Mouse (Mus musculus) limb, embryonic 10.5 days (tissue): Measurements from ENCODE around the gene Zfp536. TPM values are rescaled to one million over a fixed set of nuclear protein-coding genes. Genes with fewer than 3 reads are reported as not detected.

ENCODE experiments used
- DNase-seq: peaks from one replicate; pipeline ENCODE4 v3.0.0-alpha.2; 2017; ENCODE audit warnings: low spot score
- H3K27ac ChIP-seq: fragments of 300-500 bp; sonication (generic); 2 replicates; pipeline ENCODE4 v1.5.1; 2016; ENCODE audit warnings: mild to moderate bottlenecking
- H3K27me3 ChIP-seq: fragments of 300-500 bp; sonication (generic); 2 replicates; pipeline ENCODE4 v1.6.1; 2016; ENCODE audit warnings: low read depth, mild to moderate bottlenecking; ENCODE audit not compliant: poor library complexity, severe bottlenecking
- H3K36me3 ChIP-seq: fragments of 300-500 bp; sonication (generic); 2 replicates; pipeline ENCODE4 v1.6.1; 2016; ENCODE audit warnings: mild to moderate bottlenecking, moderate library complexity
- H3K4me1 ChIP-seq: fragments of 300-500 bp; sonication (generic); 2 replicates; pipeline ENCODE4 v1.6.1; 2016
- H3K4me3 ChIP-seq: fragments of 300-500 bp; sonication (generic); 2 replicates; pipeline ENCODE4 v1.5.1; 2016; ENCODE audit warnings: mild to moderate bottlenecking, moderate library complexity
- H3K9me3 ChIP-seq: fragments of 300-500 bp; sonication (generic); replicated peaks from 2 replicates; pipeline ENCODE4 v1.6.1; 2016; ENCODE audit warnings: mild to moderate bottlenecking
- WGBS: fragments of 180-500 bp; shearing (Covaris S2); methylation state at CpG from one replicate; pipeline ENCODE4 v1.1.7; 2016; 5-methylcytosine and 5-hydroxymethylcytosine counted together
- polyA plus RNA-seq: library from polyadenylated mRNA; unstranded; fragments of >200 nt; fragmentation: Nextera tagmentation; extraction: Ambion mirVana; gene quantifications from 2 replicates; pipeline ENCODE4 v1.2.1, GENCODE M21; 2016

Zfp536 gene
- polyA plus RNA-seq, 1 experiment from 2014 or later = 1.8 TPM

DNA sequence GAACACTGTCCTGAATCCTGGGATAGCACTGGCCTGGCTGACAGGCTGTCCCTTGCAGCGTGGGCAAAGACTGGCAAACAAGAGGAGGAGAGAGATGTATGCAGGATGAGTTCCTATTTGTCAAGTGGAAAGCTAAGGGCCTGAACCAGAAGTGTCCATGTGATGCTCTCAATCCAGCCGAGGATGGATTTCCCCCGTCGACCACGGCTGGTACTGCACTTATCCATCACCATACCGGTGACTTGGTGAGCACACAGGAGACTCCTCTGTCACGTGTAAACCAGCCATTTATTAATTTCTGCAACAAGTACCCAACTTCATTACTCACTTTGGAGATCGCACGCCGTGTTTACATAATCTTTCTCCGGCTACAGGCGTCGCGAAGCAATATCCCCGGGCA is 224.6 kb downstream of the Zfp536 start:
- 65% methylated on average over 15 of the region's 15 CpGs for WGBS
- Histone ChIP-seq H3K4me3 (no peak overlapping the region), H3K4me1 (peaks cover 23% of the 10 kb centered on the region), H3K9me3 (no peaks in the 10 kb centered on the region), H3K27me3 (peaks cover 2% of the 10 kb centered on the region; the same call in 1 of the 2 replicates), H3K27ac (no peak overlapping the region), H3K36me3 (no peaks in the 10 kb centered on the region)
- no peak for DNase-seq

DNA sequence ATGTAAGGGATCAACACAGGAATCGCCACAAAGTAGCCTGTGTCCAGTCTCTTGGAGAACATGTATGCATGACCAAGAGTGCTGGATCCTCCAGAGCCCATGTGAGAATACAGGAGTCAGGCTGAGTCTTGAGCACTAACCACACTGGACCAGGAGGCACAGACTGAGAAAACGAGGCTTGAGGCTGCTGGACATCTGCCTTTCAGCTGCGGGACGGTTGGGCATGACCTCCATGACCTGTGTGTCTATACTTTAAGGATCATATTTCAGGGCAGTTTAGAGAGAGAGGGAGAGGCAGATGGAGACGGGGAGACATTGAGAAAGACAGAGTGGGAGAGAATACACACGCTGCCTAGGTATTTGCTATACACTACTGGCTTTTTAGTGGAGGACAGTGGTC is 229.4 kb downstream of the Zfp536 start:
- no peak for DNase-seq
- 15% methylated on average over 6 of the region's 6 CpGs for WGBS
- Histone ChIP-seq H3K36me3 (no peaks in the 10 kb centered on the region), H3K4me1 (peaks cover 13% of the 10 kb centered on the region), H3K4me3 (no peak overlapping the region), H3K27me3 (no peaks in the 10 kb centered on the region), H3K9me3 (no peaks in the 10 kb centered on the region), H3K27ac (no peak overlapping the region)

DNA sequence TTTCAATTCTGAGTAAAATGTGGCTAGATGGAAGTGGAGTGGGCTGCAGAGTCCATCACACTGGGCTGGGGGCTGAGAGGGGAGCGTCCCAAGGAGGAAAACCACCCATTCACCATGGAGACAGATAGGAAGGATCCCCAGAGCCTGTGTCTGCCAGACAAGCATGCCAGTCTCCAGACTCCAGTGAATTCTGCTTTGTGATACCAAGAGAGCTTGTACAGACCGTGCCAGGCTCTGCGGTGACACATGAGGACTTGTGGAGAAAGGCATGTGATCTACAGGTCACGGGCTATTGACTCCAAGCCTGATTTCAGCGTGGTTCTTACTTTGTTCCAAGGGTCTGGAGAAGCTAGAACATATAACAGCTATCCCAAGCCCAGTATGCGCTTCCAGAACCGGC is 230.5 kb downstream of the Zfp536 start:
- Histone ChIP-seq H3K27me3 (no peaks in the 10 kb centered on the region), H3K4me3 (no peak overlapping the region), H3K9me3 (no peaks in the 10 kb centered on the region), H3K36me3 (no peaks in the 10 kb centered on the region), H3K4me1 (peaks cover 13% of the 10 kb centered on the region), H3K27ac (no peak overlapping the region)
- DNase-seq = no peak
- 90% methylated on average over 7 of the region's 7 CpGs for WGBS

DNA sequence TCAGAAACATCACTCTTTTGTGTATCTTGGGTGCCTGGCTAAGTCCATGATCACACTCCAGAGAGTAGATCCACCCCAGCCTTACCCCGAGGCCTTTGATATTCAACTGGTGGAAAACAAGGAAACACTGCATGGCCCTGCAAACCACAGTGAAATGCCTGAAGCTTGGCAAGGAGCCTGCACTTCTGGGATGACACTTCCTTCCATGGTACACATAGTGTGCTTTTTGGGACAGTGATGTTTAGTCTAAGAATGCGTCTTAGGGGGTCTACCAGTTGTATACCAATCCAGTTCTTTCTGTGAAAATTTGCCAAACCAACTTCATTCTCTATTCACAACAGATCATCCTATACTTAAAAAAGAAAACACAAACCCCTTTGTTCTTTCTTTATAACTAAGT is 242.3 kb downstream of the Zfp536 start:
- Histone ChIP-seq H3K36me3 (no peaks in the 10 kb centered on the region), H3K9me3 (no peaks in the 10 kb centered on the region), H3K4me3 (no peak overlapping the region), H3K27ac (no peak overlapping the region), H3K4me1 (no peaks in the 10 kb centered on the region), H3K27me3 (no peaks in the 10 kb centered on the region)
- DNase-seq = no peak
- 86% methylated on average over 2 of the region's 2 CpGs for WGBS

DNA sequence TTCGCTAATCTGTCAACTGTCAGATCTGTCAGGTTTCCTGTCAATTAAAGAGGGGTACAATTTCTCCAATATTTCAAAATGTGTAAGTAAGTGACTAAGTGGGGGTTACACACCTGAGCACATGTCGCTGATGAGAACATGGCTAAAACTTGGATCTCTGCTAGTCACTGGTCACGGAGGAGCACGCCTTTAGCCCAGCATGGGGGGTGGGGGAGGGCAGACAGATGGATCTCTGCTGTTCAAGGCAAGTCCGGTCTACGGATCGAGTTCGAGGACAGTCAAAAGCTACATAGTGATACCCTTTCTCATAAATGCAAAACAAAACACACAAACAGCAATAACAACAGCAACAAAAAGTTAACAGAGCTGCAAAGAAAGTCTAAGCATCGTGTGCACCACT is 245.1 kb downstream of the Zfp536 start:
- no peaks in the 10 kb centered on the region for H3K36me3 ChIP-seq
- no peaks in the 10 kb centered on the region for H3K4me1 ChIP-seq
- H3K27ac ChIP-seq = no peak overlapping the region
- H3K27me3 ChIP-seq = no peaks in the 10 kb centered on the region
- no peak for DNase-seq
- H3K9me3 ChIP-seq = no peaks in the 10 kb centered on the region
- no peak overlapping the region for H3K4me3 ChIP-seq
- 87% methylated on average over 9 of the region's 9 CpGs for WGBS

DNA sequence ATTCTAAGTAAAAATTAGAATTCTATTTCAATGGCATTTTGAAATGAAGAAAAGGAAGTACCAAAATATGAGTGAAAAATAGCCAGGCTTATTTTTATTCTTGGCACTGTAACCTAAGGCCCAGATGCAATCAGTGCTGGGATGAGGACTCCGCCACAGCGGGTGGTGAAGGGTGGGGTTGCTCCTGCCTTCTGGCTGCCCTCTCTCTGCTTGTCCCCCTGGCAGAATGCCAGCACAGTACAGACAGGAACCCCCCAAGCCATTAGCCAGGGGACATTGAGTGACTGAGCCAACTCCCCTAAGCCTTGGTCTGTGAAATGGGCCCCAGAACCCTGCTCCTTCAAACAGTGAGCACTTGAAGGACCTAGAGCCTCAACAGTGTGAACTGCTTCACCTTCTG is 245.6 kb downstream of the Zfp536 start:
- WGBS = 91% methylated on average over 2 of the region's 2 CpGs
- H3K4me1 ChIP-seq = no peaks in the 10 kb centered on the region

DNA sequence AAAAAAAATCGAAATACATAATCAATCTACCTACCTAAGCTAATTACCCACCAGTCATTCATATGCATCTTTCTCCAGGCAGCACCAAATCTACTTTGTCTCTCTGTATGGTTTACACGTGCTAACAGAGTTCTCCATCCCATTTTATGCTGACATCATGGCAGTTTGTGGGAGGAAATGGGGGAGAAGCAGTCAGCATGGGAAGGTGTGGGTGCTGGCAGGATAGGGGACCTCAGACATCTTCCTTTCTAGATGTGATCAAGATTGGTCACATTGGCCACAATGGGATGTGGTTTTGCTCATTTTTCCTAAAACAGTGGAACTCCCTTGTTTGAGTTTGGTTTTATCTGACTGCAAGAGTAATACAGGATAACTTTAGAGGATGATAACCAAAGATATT is 252.0 kb downstream of the Zfp536 start:
- WGBS = 69% methylated on average over 2 of the region's 2 CpGs

More for the DNA sequence above, 245.6 kb downstream of the Zfp536 start:
- Histone ChIP-seq H3K9me3 (no peaks in the 10 kb centered on the region), H3K27ac (no peak overlapping the region), H3K4me3 (no peak overlapping the region), H3K27me3 (no peaks in the 10 kb centered on the region), H3K36me3 (no peaks in the 10 kb centered on the region)
- DNase-seq = no peak

DNA sequence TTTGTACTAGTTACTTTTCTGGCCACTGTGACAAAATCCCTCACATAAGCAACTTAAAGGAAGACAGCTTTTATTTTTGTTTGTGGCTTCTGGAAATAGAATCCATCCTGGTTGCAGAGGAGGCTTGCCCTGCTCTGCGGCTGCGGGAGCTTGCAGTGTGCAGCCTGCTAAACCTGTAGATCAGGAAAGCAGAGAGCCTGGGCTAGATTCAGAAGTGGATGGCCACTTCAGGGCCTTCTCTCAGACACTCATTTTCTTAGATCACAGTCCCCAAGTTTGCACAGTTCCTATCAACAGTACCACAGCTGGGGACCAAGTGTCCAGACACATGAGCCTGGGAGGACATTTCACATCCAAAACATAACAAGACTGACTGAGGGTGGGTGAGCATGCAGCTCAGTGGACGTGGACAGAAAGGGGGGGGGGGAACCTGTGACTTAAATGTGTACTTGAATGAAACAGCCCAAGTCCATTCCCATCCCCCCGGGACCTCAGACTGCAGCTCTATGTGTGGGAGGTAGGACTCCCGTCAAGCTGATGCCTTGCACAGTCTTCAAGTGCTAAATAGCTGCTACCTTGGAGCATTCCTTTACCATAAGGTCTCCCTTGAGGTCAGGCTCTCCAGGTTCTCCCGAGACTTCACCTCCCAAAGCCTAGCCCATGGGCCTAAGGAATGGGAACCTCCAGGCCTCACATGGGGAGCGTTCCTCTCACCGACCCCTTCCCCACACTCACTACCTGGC is 262.3 kb downstream of the Zfp536 start:
- Histone ChIP-seq H3K36me3 (no peaks in the 10 kb centered on the region), H3K4me1 (peaks cover 14% of the 10 kb centered on the region), H3K9me3 (no peaks in the 10 kb centered on the region), H3K4me3 (no peak overlapping the region), H3K27ac (no peak overlapping the region), H3K27me3 (no peaks in the 10 kb centered on the region; the same call in 1 of the 2 replicates)
- no peak for DNase-seq
- 77% methylated on average over 8 of the region's 8 CpGs for WGBS

More for the DNA sequence above, 252.0 kb downstream of the Zfp536 start:
- Histone ChIP-seq H3K4me3 (no peak overlapping the region), H3K27ac (no peak overlapping the region), H3K4me1 (peaks cover 6% of the 10 kb centered on the region; the same call in 1 of the 2 replicates), H3K9me3 (no peaks in the 10 kb centered on the region), H3K36me3 (no peaks in the 10 kb centered on the region), H3K27me3 (no peaks in the 10 kb centered on the region)
- no peak for DNase-seq

DNA sequence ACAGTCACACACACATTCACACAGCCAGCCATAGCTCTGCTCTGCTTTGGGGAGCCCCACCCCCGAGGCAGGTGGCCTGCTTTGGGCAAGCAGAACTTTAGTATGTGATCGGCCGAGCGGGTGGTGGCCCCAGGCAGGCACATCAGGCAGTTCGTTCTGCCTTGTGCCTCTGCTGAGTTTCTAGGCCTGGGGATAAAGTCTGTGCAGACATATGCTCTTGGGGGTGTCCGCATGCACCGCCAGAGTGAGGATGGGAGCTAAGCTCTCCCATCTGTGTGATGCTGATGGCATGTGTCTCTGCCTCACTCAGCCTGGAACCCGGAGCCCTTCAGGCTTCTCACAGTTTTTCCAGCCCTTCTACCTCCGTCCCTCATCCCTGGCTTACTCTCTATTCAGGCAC is 263.7 kb downstream of the Zfp536 start:
- 75% methylated on average over 9 of the region's 9 CpGs for WGBS
- Histone ChIP-seq H3K27ac (no peak overlapping the region), H3K36me3 (no peaks in the 10 kb centered on the region), H3K9me3 (no peaks in the 10 kb centered on the region), H3K27me3 (no peaks in the 10 kb centered on the region; the same call in 1 of the 2 replicates), H3K4me1 (peaks cover 14% of the 10 kb centered on the region), H3K4me3 (no peak overlapping the region)
- DNase-seq = no peak

DNA sequence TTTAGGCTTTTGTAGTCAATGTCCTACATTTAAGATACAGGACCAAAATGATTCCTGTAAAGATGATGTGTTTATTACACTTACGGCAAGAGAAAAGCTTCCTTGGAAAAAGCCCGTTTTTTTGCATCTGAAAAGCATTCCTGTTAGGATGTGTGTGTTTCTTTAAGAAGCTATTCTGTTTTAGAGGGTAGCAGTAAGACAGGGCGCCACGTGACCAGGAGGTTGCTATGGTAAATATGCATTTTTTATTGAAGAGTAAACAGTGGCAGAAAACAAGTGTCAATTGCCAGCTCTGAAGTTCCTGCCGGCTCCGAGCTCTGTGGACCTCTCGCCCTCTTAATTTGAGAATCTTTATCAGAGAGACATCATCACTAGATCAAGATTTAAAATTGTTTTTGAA is 267.9 kb downstream of the Zfp536 start:
- Histone ChIP-seq H3K9me3 (no peaks in the 10 kb centered on the region), H3K4me1 (peaks cover 3% of the 10 kb centered on the region; the same call in 1 of the 2 replicates), H3K36me3 (no peaks in the 10 kb centered on the region), H3K27ac (no peak overlapping the region), H3K4me3 (no peak overlapping the region), H3K27me3 (no peaks in the 10 kb centered on the region; the same call in 1 of the 2 replicates)
- 72% methylated on average over 7 of the region's 7 CpGs for WGBS
- DNase-seq = no peak

DNA sequence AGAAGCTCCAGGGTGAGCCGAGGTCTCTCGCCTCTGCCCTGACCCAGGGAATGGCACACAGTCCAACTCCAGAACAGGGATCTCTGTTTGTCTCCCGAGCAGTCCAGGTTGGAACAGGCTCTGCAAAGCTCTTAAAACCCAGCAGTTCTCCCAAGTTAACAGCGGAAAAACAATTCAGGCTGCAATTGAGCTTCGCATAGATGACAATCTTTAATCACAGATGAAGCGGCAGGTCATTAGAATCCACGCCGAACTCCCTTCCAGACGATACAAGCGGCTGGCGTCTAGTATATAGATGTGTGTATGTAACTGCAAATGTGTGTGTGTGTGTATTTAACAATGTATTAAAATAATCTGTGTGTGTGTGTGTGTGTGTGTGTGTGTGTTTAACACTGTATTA is 268.3 kb downstream of the Zfp536 start:
- Histone ChIP-seq H3K9me3 (no peaks in the 10 kb centered on the region), H3K4me3 (no peak overlapping the region), H3K36me3 (no peaks in the 10 kb centered on the region), H3K4me1 (peaks cover 3% of the 10 kb centered on the region; the same call in 1 of the 2 replicates), H3K27ac (no peak overlapping the region), H3K27me3 (no peaks in the 10 kb centered on the region; the same call in 1 of the 2 replicates)
- DNase-seq = no peak
- WGBS = 88% methylated on average over 11 of the region's 11 CpGs

DNA sequence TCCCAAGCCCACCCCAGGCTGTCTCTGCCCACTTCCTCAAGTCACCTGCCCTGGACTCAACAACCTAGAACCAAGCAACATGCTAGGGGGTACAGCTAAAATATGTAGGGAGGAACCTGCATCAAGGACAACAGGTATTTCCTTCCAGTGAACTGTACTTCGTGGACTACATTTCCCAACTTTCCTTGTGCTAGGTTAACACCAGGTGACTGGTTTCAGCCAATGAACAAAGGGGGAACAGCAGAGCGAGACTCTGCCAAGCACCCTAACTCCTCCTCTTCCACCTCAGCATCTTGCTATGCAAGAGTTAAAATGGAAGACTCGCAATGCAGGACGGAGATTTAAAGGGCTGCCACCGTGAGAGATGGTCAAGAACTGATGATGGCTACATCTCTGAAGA is 274.6 kb downstream of the Zfp536 start:
- no peaks in the 10 kb centered on the region for H3K36me3 ChIP-seq
- 66% methylated on average over 5 of the region's 5 CpGs for WGBS
- no peaks in the 10 kb centered on the region for H3K4me1 ChIP-seq
- no peaks in the 10 kb centered on the region for H3K27me3 ChIP-seq
- DNase-seq = no peak
- no peak overlapping the region for H3K4me3 ChIP-seq
- H3K9me3 ChIP-seq = no peaks in the 10 kb centered on the region
- H3K27ac ChIP-seq = no peak overlapping the region

DNA sequence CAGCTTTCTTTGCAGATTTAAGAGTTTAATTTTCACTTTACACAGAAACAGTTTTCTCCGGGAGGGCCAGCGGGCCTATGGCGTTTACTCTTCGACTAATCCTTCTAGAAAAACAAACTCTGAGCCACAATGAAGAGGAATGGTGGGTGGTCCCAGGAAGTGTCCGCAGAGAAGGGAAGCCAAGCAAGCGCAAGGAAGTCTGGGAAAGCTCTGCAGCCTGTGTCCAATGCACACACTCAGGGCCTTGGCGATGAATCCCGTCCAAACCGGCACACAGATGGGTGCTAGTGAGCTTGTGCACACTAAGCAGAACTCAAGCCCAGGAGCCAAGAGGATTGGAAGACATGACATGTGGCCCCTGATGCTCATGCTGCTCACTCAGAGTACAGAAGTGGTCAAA is 276.9 kb downstream of the Zfp536 start:
- DNase-seq = no peak
- Histone ChIP-seq H3K4me3 (no peak overlapping the region), H3K9me3 (no peaks in the 10 kb centered on the region), H3K4me1 (no peaks in the 10 kb centered on the region), H3K27me3 (peaks cover 5% of the 10 kb centered on the region; the same call in 1 of the 2 replicates), H3K36me3 (no peaks in the 10 kb centered on the region), H3K27ac (no peak overlapping the region)
- 85% methylated on average over 9 of the region's 9 CpGs for whole genome bisulfite sequencing

DNA sequence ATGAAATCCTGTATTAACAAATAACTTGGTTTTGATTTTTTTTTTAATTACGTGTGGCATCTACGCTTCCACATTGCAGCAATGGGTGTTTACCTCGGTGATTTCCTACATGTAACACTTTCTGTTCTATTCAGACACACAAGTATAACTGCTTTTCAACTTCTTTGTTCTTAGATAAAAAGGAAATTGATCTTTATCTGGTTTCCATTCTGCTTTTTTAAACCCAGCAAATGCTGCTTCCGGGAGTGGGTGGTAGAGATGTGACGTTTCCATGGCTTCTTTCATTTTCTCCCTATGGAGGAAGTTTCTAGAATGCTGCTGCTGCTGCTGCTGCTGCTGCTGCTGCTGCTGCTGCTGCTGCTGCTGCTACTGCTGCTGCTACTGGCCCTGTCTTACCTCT is 283.1 kb downstream of the Zfp536 start:
- DNase-seq = no peak
- no peaks in the 10 kb centered on the region for H3K36me3 ChIP-seq
- H3K9me3 ChIP-seq = no peaks in the 10 kb centered on the region
- H3K4me3 ChIP-seq = no peak overlapping the region
- whole genome bisulfite sequencing = 86% methylated on average over 5 of the region's 5 CpGs
- peaks cover 7% of the 10 kb centered on the region for H3K4me1 ChIP-seq
- H3K27me3 ChIP-seq = peaks cover 18% of the 10 kb centered on the region
- H3K27ac ChIP-seq = no peak overlapping the region
